Mouse (Mus musculus) liver, adult 2 months (tissue): ENCODE results near the gene Vmn1r239-ps.

ENCODE experiments used
- CTCF ChIP-seq: fragments of 200-500 bp; IDR thresholded peaks from 2 replicates; pipeline ENCODE4 v1.5.1; 2011; ENCODE audit warnings: low read depth, low read length, control low read depth
- POLR2A ChIP-seq: fragments of 200-500 bp; IDR thresholded peaks from 2 replicates; pipeline ENCODE4 v1.6.1; 2011; ENCODE audit warnings: low read length, control low read depth; ENCODE audit not compliant: insufficient read depth; ENCODE audit errors: extremely low read depth

- TF ChIP-seq POLR2A (no peak), CTCF (no peak)
These were observed 10.1 kb downstream of the Vmn1r239-ps start for GRCm38 (mm10) chrX:147443386-147443785.
